Mouse (Mus musculus) MEL (cell line): ENCODE measurements around the gene Rnf220.

Experiments used
- CTCF ChIP-seq, 3 experiments: IDR thresholded peaks in 2 of 3; conservative IDR thresholded peaks in 1 of 3; 2 replicates each; pipeline ENCODE4 v1.5.1; 2011 to 2012; ENCODE audit warnings: low read length in 3 of 3, low read depth in 2 of 3, mild to moderate bottlenecking in 2 of 3, improper control_type of control experiment in 1 of 3, inconsistent platforms in 1 of 3, mixed read lengths in 1 of 3, moderate library complexity in 1 of 3; ENCODE audit not compliant: control insufficient read depth in 1 of 3, insufficient read depth in 1 of 3, poor library complexity in 1 of 3, severe bottlenecking in 1 of 3
- EP300 ChIP-seq, 2 experiments: IDR thresholded peaks; 2 replicates each; pipeline ENCODE4 v1.6.1; 2011; ENCODE audit warnings: improper control_type of control experiment in 2 of 2, low read length in 2 of 2, low read depth in 1 of 2, mild to moderate bottlenecking in 1 of 2
- GABPA ChIP-seq: IDR thresholded peaks from 2 replicates; pipeline ENCODE4 v1.6.1; 2012; ENCODE audit warnings: low read depth, mild to moderate bottlenecking, inconsistent platforms, low read length, improper control_type of control experiment, moderate library complexity
- HCFC1 ChIP-seq: IDR thresholded peaks from 2 replicates; pipeline ENCODE4 v1.6.1; 2012; ENCODE audit warnings: low read depth, mild to moderate bottlenecking, inconsistent platforms, low read length, improper control_type of control experiment, moderate library complexity
- JUND ChIP-seq: IDR thresholded peaks from 2 replicates; pipeline ENCODE4 v1.6.1; 2011; ENCODE audit warnings: low read depth, mild to moderate bottlenecking, improper control_type of control experiment, low read length
- MAFK ChIP-seq: IDR thresholded peaks from 2 replicates; pipeline ENCODE4 v1.6.1; 2011; ENCODE audit warnings: low read depth, mild to moderate bottlenecking, low read length, improper control_type of control experiment, borderline replicate concordance
- MAX ChIP-seq: IDR thresholded peaks from 2 replicates; pipeline ENCODE4 v1.6.1; 2011; ENCODE audit warnings: low read length, improper control_type of control experiment
- MEF2A ChIP-seq: IDR thresholded peaks from 2 replicates; pipeline ENCODE4 v1.6.1; 2014; ENCODE audit warnings: low read depth, mild to moderate bottlenecking, inconsistent platforms, low read length, improper control_type of control experiment; ENCODE audit not compliant: poor library complexity, insufficient replicate concordance, severe bottlenecking; ENCODE audit errors: extremely low read depth
- NELFE ChIP-seq: IDR thresholded peaks from 2 replicates; pipeline ENCODE4 v1.6.1; 2011; ENCODE audit warnings: low read depth, low read length, improper control_type of control experiment
- POLR2A ChIP-seq, 2 experiments: IDR thresholded peaks; 2 replicates each; pipeline ENCODE4 v1.6.1; 2011 to 2012; ENCODE audit warnings: low read length in 2 of 2, mild to moderate bottlenecking in 2 of 2, control low read depth in 1 of 2, improper control_type of control experiment in 1 of 2, low read depth in 1 of 2, moderate library complexity in 1 of 2; ENCODE audit not compliant: control insufficient read depth in 1 of 2, insufficient read depth in 1 of 2, poor library complexity in 1 of 2
- POLR2AphosphoS5 ChIP-seq: IDR thresholded peaks from 2 replicates; pipeline ENCODE4 v1.6.1; 2012; ENCODE audit warnings: low read depth, borderline replicate concordance, mild to moderate bottlenecking, inconsistent platforms, low read length, moderate library complexity, mixed read lengths
- RCOR1 ChIP-seq: IDR thresholded peaks from 2 replicates; pipeline ENCODE4 v1.6.1; 2012; ENCODE audit warnings: low read depth, mild to moderate bottlenecking, inconsistent platforms, low read length, improper control_type of control experiment
- TAL1 ChIP-seq: IDR thresholded peaks from 2 replicates; pipeline ENCODE4 v1.6.1; 2012; ENCODE audit warnings: mild to moderate bottlenecking, inconsistent platforms, low read length, moderate library complexity, mixed read lengths

DNA sequence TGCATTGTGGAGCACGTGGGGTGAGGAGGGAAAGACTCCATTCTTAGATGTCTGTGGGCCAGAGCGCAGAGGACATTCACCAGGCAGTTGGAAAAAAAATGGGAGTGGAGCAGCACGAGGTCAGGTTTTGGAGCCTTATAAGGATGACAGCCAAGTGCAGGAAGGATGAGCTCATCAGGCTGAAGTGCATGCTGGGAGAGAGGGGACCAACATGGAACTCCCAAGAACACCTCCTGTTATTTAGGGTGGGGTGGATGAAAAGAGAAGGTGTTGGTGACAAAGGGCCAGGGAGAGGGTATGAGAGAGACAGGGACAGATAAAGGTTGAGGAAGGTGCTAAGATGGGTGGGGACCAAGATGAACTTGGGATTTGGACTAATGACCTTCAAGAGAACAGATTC lies 127.3 kb downstream of the Rnf220 start:
- TF ChIP-seq CTCF (IDR thresholded peaks at IDR 0.05 in 2 of 3, conservative IDR thresholded peaks at IDR 0.05 in 1 of 3; ENCODE audit: control insufficient read depth in 1 of 3, insufficient read depth in 1 of 3, low read depth in 2 of 3, low read length in 3 of 3, poor library complexity in 1 of 3, severe bottlenecking in 1 of 3) = no peak
- no peak for TF ChIP-seq POLR2A (IDR thresholded peaks at IDR 0.05; ENCODE audit: control insufficient read depth in 1 of 2, insufficient read depth in 1 of 2, low read depth in 1 of 2, low read length in 2 of 2, poor library complexity in 1 of 2)
- TF ChIP-seq NELFE = no peak
- no peak for TF ChIP-seq EP300 (IDR thresholded peaks at IDR 0.05; ENCODE audit: low read depth in 1 of 2, low read length in 2 of 2)
- no peak for TF ChIP-seq POLR2AphosphoS5
- no peak for TF ChIP-seq JUND
- TF ChIP-seq HCFC1 = no peak
- TF ChIP-seq MAFK = no peak
- TF ChIP-seq TAL1 = no peak
- no peak for TF ChIP-seq MAX
- no peak for TF ChIP-seq GABPA
- TF ChIP-seq MEF2A = no peak
- TF ChIP-seq RCOR1 = no peak
